Mouse (Mus musculus) hindbrain, embryonic 10.5 days (tissue): Measurements from ENCODE around the gene Sp2. TPM values are rescaled to one million over a fixed set of nuclear protein-coding genes. Genes with fewer than 3 reads are reported as not detected.

ENCODE experiments used
- DNase-seq: peaks from one replicate; pipeline ENCODE4 v3.0.0-alpha.2; 2017; ENCODE audit warnings: low spot score
- H3K27ac ChIP-seq: fragments of 300-500 bp; sonication (generic); 2 replicates; pipeline ENCODE4 v1.5.1; 2016; ENCODE audit warnings: mild to moderate bottlenecking, moderate library complexity
- H3K27me3 ChIP-seq: fragments of 300-500 bp; sonication (generic); 2 replicates; pipeline ENCODE4 v1.6.1; 2016; ENCODE audit warnings: mild to moderate bottlenecking; ENCODE audit not compliant: poor library complexity, insufficient read depth, severe bottlenecking
- H3K36me3 ChIP-seq: fragments of 300-500 bp; sonication (generic); 2 replicates; pipeline ENCODE4 v1.6.1; 2016; ENCODE audit warnings: mild to moderate bottlenecking, moderate library complexity
- H3K4me1 ChIP-seq: fragments of 300-500 bp; sonication (generic); replicated peaks from 2 replicates; pipeline ENCODE4 v1.6.1; 2016; ENCODE audit warnings: mild to moderate bottlenecking
- H3K4me3 ChIP-seq: fragments of 300-500 bp; sonication (generic); 2 replicates; pipeline ENCODE4 v1.5.1; 2016; ENCODE audit warnings: mild to moderate bottlenecking, moderate library complexity
- H3K9me3 ChIP-seq: fragments of 300-500 bp; sonication (generic); 2 replicates; pipeline ENCODE4 v1.6.1; 2016; ENCODE audit warnings: mild to moderate bottlenecking, moderate library complexity
- WGBS: fragments of 180-500 bp; shearing (Covaris S2); methylation state at CpG from one replicate; pipeline ENCODE4 v1.1.7; 2016; 5-methylcytosine and 5-hydroxymethylcytosine counted together
- polyA plus RNA-seq: library from polyadenylated mRNA; unstranded; fragments of >200 nt; fragmentation: Nextera tagmentation; extraction: Ambion mirVana; gene quantifications from 2 replicates; pipeline ENCODE4 v1.2.1, GENCODE M21; 2016

Gene Sp2
- polyA plus RNA-seq, 1 experiment from 2014 or later, result 31.4 TPM

- no peak overlapping the region for H3K4me3 ChIP-seq
- no peak for DNase-seq
- H3K27me3 ChIP-seq, result peaks cover 17% of the 10 kb centered on the region; the same call in 1 of the 2 replicates
- H3K36me3 ChIP-seq, result no peaks in the 10 kb centered on the region
- WGBS, result 81% methylated on average over 16 of the region's 16 CpGs
- H3K27ac ChIP-seq, result peak overlapping the region; percentile 45; the same call in 1 of the 2 replicates
- peaks cover 25% of the 10 kb centered on the region for H3K4me1 ChIP-seq
- no peaks in the 10 kb centered on the region for H3K9me3 ChIP-seq
These were observed 41.9 kb downstream of the Sp2 start for GRCm38 (mm10) chr11:96940578-96941465.

- Histone ChIP-seq H3K4me3 (no peak overlapping the region), H3K9me3 (no peaks in the 10 kb centered on the region), H3K27me3 (peaks cover 8% of the 10 kb centered on the region; the same call in 1 of the 2 replicates), H3K27ac (no peak overlapping the region), H3K4me1 (peaks cover 18% of the 10 kb centered on the region), H3K36me3 (no peaks in the 10 kb centered on the region)
- DNase-seq, result no peak
- WGBS, result 92% methylated on average over 6 of the region's 6 CpGs
These were observed 44.3 kb downstream of the Sp2 start for GRCm38 (mm10) chr11:96938426-96938800.

- WGBS, result 58% methylated on average over 10 of the region's 10 CpGs
- peak; percentile 55 for DNase-seq
- Histone ChIP-seq H3K9me3 (no peaks in the 10 kb centered on the region), H3K27ac (peak overlapping the region; percentile 53; the same call in 1 of the 2 replicates), H3K27me3 (peaks cover 2% of the 10 kb centered on the region; the same call in 1 of the 2 replicates), H3K4me3 (no peak overlapping the region), H3K4me1 (peaks cover 15% of the 10 kb centered on the region), H3K36me3 (no peaks in the 10 kb centered on the region)
These were observed 45.0 kb downstream of the Sp2 start for GRCm38 (mm10) chr11:96937549-96938425.

GRCm38 (mm10) chr11:96935872-96936650 is 46.7 kb downstream of the Sp2 start:
- H3K4me1 ChIP-seq, result peaks cover 22% of the 10 kb centered on the region
- no peaks in the 10 kb centered on the region for H3K27me3 ChIP-seq
- WGBS, result 89% methylated on average over 9 of the region's 9 CpGs
- no peak for DNase-seq
- no peaks in the 10 kb centered on the region for H3K36me3 ChIP-seq
- no peak overlapping the region for H3K4me3 ChIP-seq
- H3K27ac ChIP-seq, result no peak overlapping the region
- no peaks in the 10 kb centered on the region for H3K9me3 ChIP-seq

GRCm38 (mm10) chr11:96934921-96935356 is 47.8 kb downstream of the Sp2 start:
- peak overlapping the region; percentile 73 for H3K27ac ChIP-seq
- peak overlapping the region; percentile 20 for H3K4me3 ChIP-seq
- WGBS, result 21% methylated on average over 12 of the region's 12 CpGs
- DNase-seq, result peak; percentile 63
- H3K4me1 ChIP-seq, result peaks cover 23% of the 10 kb centered on the region
- H3K27me3 ChIP-seq, result peaks cover 2% of the 10 kb centered on the region
- H3K36me3 ChIP-seq, result no peaks in the 10 kb centered on the region
- H3K9me3 ChIP-seq, result no peaks in the 10 kb centered on the region

GRCm38 (mm10) chr11:96933562-96934276 is 49.0 kb downstream of the Sp2 start:
- peaks cover 36% of the 10 kb centered on the region for H3K4me1 ChIP-seq
- DNase-seq, result no peak
- H3K9me3 ChIP-seq, result no peaks in the 10 kb centered on the region
- no peak overlapping the region for H3K4me3 ChIP-seq
- H3K27me3 ChIP-seq, result peaks cover 14% of the 10 kb centered on the region
- H3K36me3 ChIP-seq, result no peaks in the 10 kb centered on the region
- 92% methylated on average over 13 of the region's 13 CpGs for WGBS
- H3K27ac ChIP-seq, result peak overlapping the region; percentile 24; the same call in 1 of the 2 replicates

GRCm38 (mm10) chr11:96931327-96932062 is 51.3 kb downstream of the Sp2 start:
- 65% methylated on average over 8 of the region's 8 CpGs for WGBS
- peaks cover 26% of the 10 kb centered on the region for H3K27me3 ChIP-seq
- H3K4me1 ChIP-seq, result peaks cover 39% of the 10 kb centered on the region
- no peak overlapping the region for H3K4me3 ChIP-seq
- no peak for DNase-seq
- no peak overlapping the region for H3K27ac ChIP-seq
- H3K9me3 ChIP-seq, result no peaks in the 10 kb centered on the region
- no peaks in the 10 kb centered on the region for H3K36me3 ChIP-seq

- H3K9me3 ChIP-seq, result no peaks in the 10 kb centered on the region
- H3K27me3 ChIP-seq, result peaks cover 26% of the 10 kb centered on the region
- no peaks in the 10 kb centered on the region for H3K36me3 ChIP-seq
- H3K4me3 ChIP-seq, result no peak overlapping the region; the same call in 1 of the 2 replicates
- WGBS, result 68% methylated on average over 9 of the region's 9 CpGs
- no peak for DNase-seq
- no peak overlapping the region for H3K27ac ChIP-seq
- H3K4me1 ChIP-seq, result peaks cover 34% of the 10 kb centered on the region
These were observed 52.9 kb downstream of the Sp2 start for GRCm38 (mm10) chr11:96929766-96930331.

- no peaks in the 10 kb centered on the region for H3K9me3 ChIP-seq
- peaks cover 28% of the 10 kb centered on the region for H3K4me1 ChIP-seq
- peak overlapping the region; percentile 66 for H3K27ac ChIP-seq
- DNase-seq, result no peak
- 16% methylated on average over 13 of the region's 13 CpGs for WGBS
- H3K27me3 ChIP-seq, result peaks cover 26% of the 10 kb centered on the region
- no peaks in the 10 kb centered on the region for H3K36me3 ChIP-seq
- 0 out of 2 replicates have a peak overlapping the region, but pooled peaks have one; percentile 3 for H3K4me3 ChIP-seq
These were observed 53.5 kb downstream of the Sp2 start for GRCm38 (mm10) chr11:96929096-96929765.

- H3K4me1 ChIP-seq, result peaks cover 28% of the 10 kb centered on the region
- H3K27ac ChIP-seq, result peak overlapping the region; percentile 66
- no peak for DNase-seq
- H3K9me3 ChIP-seq, result no peaks in the 10 kb centered on the region
- H3K27me3 ChIP-seq, result peaks cover 28% of the 10 kb centered on the region
- H3K4me3 ChIP-seq, result no peak overlapping the region
- no peaks in the 10 kb centered on the region for H3K36me3 ChIP-seq
- WGBS, result 6% methylated on average over 5 of the region's 5 CpGs
These were observed 54.1 kb downstream of the Sp2 start for GRCm38 (mm10) chr11:96928691-96929090.
